9 mouse cellular contexts compared by ENCODE assay signal in genomic region chr11:100512384-100512783, GRCm38 (mm10). TPM values are rescaled to one million over a fixed set of nuclear protein-coding genes. Genes with fewer than 3 reads are reported as not detected.
DNase-seq lines count a peak whose midpoint lies in the region; ATAC-seq lines count a peak whose summit lies in the region.
"Had no signal": no experiment of that assay in that cellular context is flagged by ENCODE, and none has a peak within 500 bp of the region (broad histone marks: within the 10 kb centered on the region; RNA-seq: fewer than 3 reads in every experiment).

No protein-coding gene starts in this region.

- peak; percentile 21 to 75 for DNase-seq in frontal cortex, adult 2 months (ENCODE audit: extremely low spot score in 1 of 2, low spot score in 1 of 2)
- no peak for DNase-seq in frontal cortex, postnatal 10 days (ENCODE audit: low spot score in 2 of 2)
- DNase-seq in 3T3-L1 (ENCODE audit: low read depth, low spot score) = peak; percentile 75
- peak; percentile 64 for DNase-seq in R1 (ENCODE audit: low read depth, low spot score)
- DNase-seq in layer of hippocampus, postnatal 14 days (ENCODE audit: low spot score in 2 of 2) = peak; percentile 33 to 71
- no peak for DNase-seq in ovary, adult 18-20 months (ENCODE audit: low spot score)
- DNase-seq in forebrain, embryonic 11.5 days (ENCODE audit: low spot score) = no peak
- no peak for DNase-seq in urinary bladder, adult 2 months (ENCODE audit: low spot score)
- DNase-seq: thymus, adult 2 months had no signal

- no peaks in the 10 kb centered on the region for H3K4me1 ChIP-seq in forebrain, embryonic 11.5 days (replicated peaks; ENCODE audit: control insufficient read depth, insufficient read depth, low read length)

- H3K9ac ChIP-seq in forebrain, embryonic 11.5 days (ENCODE audit: low read length) = no peak overlapping the region

- H3K27ac ChIP-seq in forebrain, embryonic 11.5 days (ENCODE audit: low read depth, low read length) = no peak overlapping the region

- no peaks in the 10 kb centered on the region for H3K9me3 ChIP-seq in forebrain, embryonic 11.5 days (ENCODE audit: control insufficient read depth, low read length)

- peaks cover 21% of the 10 kb centered on the region; the same call in 1 of the 2 replicates for H3K36me3 ChIP-seq in forebrain, embryonic 11.5 days (ENCODE audit: control insufficient read depth, insufficient read depth, low read length)

- H3K27me3 ChIP-seq in forebrain, embryonic 11.5 days (ENCODE audit: control insufficient read depth, insufficient read depth, low read length) = no peaks in the 10 kb centered on the region

- no peak overlapping the region for H3K4me3 ChIP-seq in forebrain, embryonic 11.5 days (ENCODE audit: low read depth, low read length)

- 87% methylated on average over 1 of the region's 1 CpGs for WGBS in forebrain, embryonic 11.5 days

- no peak overlapping the region for H3K4me2 ChIP-seq in forebrain, embryonic 11.5 days (ENCODE audit: low read depth, low read length, severe bottlenecking)

- ATAC-seq in forebrain, embryonic 11.5 days (replicated peaks; ENCODE audit: low FRiP score) = no peak

RNA-seq across cellular contexts. Expression of gene Acly, which starts 15.4 kb away (rescaled TPM):
- polyA plus RNA-seq in frontal cortex, adult 2 months (2012; rRNA removed) = 108 and 113 TPM in 2 replicates
- total RNA-seq in layer of hippocampus, postnatal 14 days (2021) = 100 to 1,000 TPM; 110 to 119 TPM
- polyA plus RNA-seq in forebrain, embryonic 11.5 days (2014; fragmentation: Nextera tagmentation; extraction: Ambion mirVana) = 294 TPM in 2 replicates
- 83.9 and 93.7 TPM in 2 replicates for polyA plus RNA-seq in urinary bladder, adult 2 months (2012; rRNA removed)

RNA-seq across cellular contexts. Expression of gene Ttc25, which starts 33.0 kb away (rescaled TPM):
- polyA plus RNA-seq in frontal cortex, adult 2 months (2012; rRNA removed) = 1.5 and 2.0 TPM in 2 replicates
- 1 to 10 TPM in 1 of 2 experiments, under 1 TPM in 1; 0.60 to 1.5 TPM for total RNA-seq in layer of hippocampus, postnatal 14 days (2021)
- polyA plus RNA-seq in forebrain, embryonic 11.5 days (2014; fragmentation: Nextera tagmentation; extraction: Ambion mirVana) = 1.3 and 1.9 TPM in 2 replicates
- polyA plus RNA-seq in urinary bladder, adult 2 months (2012; rRNA removed) = 0.26 and 0.60 TPM in 2 replicates

RNA-seq across cellular contexts. Expression of gene Klhl11, which starts 39.8 kb away (rescaled TPM):
- polyA plus RNA-seq in frontal cortex, adult 2 months (2012; rRNA removed) = 13.6 and 13.7 TPM in 2 replicates
- total RNA-seq in layer of hippocampus, postnatal 14 days (2021) = 10 to 100 TPM; 94.3 to 98.1 TPM
- 15.5 and 15.7 TPM in 2 replicates for polyA plus RNA-seq in forebrain, embryonic 11.5 days (2014; fragmentation: Nextera tagmentation; extraction: Ambion mirVana)
- polyA plus RNA-seq in urinary bladder, adult 2 months (2012; rRNA removed) = 12.2 and 13.2 TPM in 2 replicates

Comparison
In these comparisons a context has a peak if more than half of its experiments do, and no peak if none do; other contexts are left out.
1. DNase-seq: peak in frontal cortex, adult 2 months (2 of 2), 3T3-L1 (single experiment), R1 (single experiment) and layer of hippocampus, postnatal 14 days (2 of 2); none in frontal cortex, postnatal 10 days (0 of 2), ovary, adult 18-20 months (single experiment), forebrain, embryonic 11.5 days (single experiment) and urinary bladder, adult 2 months (single experiment).